Mouse (Mus musculus) heart, adult 2 months (tissue): ENCODE data around the gene Olfr1359. TPM values are rescaled to one million over a fixed set of nuclear protein-coding genes. Genes with fewer than 3 reads are reported as not detected.

Experiments
- DNase-seq, 2 experiments: peaks; one replicate each; pipeline ENCODE4 v3.0.0; 2021
- H3K27ac ChIP-seq: fragments of 200-600 bp; 2 replicates; pipeline ENCODE4 v1.8.1; 2022
- H3K27me3 ChIP-seq: fragments of 200-500 bp; 2 replicates; pipeline ENCODE4 v1.6.1; 2012; ENCODE audit warnings: mild to moderate bottlenecking, low read length, inconsistent platforms, mixed read lengths; ENCODE audit not compliant: control insufficient read depth, insufficient read depth
- H3K36me3 ChIP-seq: fragments of 200-500 bp; 2 replicates; pipeline ENCODE4 v1.6.1; 2012; ENCODE audit warnings: low read length, inconsistent platforms; ENCODE audit not compliant: control insufficient read depth, insufficient read depth
- H3K4me1 ChIP-seq: fragments of 200-500 bp; 2 replicates; pipeline ENCODE4 v1.6.1; 2011; ENCODE audit warnings: low read length; ENCODE audit not compliant: control insufficient read depth, insufficient read depth
- H3K4me3 ChIP-seq: fragments of 200-600 bp; 2 replicates; pipeline ENCODE4 v1.8.1; 2022
- H3K79me2 ChIP-seq: fragments of 200-500 bp; replicated peaks from 2 replicates; pipeline ENCODE4 v1.6.1; 2012; ENCODE audit warnings: mild to moderate bottlenecking, inconsistent platforms, low read length, moderate library complexity, mixed read lengths; ENCODE audit not compliant: control insufficient read depth, insufficient read depth
- H3K9ac ChIP-seq: fragments of 200-500 bp; 2 replicates; pipeline ENCODE4 v1.6.1; 2012; ENCODE audit warnings: low read depth, mild to moderate bottlenecking, control low read depth, inconsistent platforms, low read length, mixed read lengths
- CTCF ChIP-seq: fragments of 200-600 bp; IDR thresholded peaks from 2 replicates; pipeline ENCODE4 v1.8.1; 2022; ENCODE audit warnings: antibody characterized with exemption, mild to moderate bottlenecking, moderate library complexity
- EP300 ChIP-seq: fragments of 200-500 bp; IDR thresholded peaks from 2 replicates; pipeline ENCODE4 v1.6.1; 2011; ENCODE audit warnings: low read depth, low read length, control low read depth; ENCODE audit not compliant: insufficient read depth
- POLR2A ChIP-seq: fragments of 200-500 bp; IDR thresholded peaks from 2 replicates; pipeline ENCODE4 v1.6.1; 2011; ENCODE audit warnings: mild to moderate bottlenecking, low read depth, low read length, control low read depth; ENCODE audit not compliant: insufficient read depth
- WGBS: fragments of 180-500 bp; shearing (Covaris S2); methylation state at CpG from one replicate; pipeline ENCODE4 v1.1.7; 2018; 5-methylcytosine and 5-hydroxymethylcytosine counted together
- intact Hi-C: fragments of 180-260 bp; cut with DNase I; formaldehyde crosslinking; loops from one replicate; pipeline ENCODE4 v1.15.1; 2025
- polyA plus RNA-seq: library from polyadenylated mRNA; depleted of rRNA; stranded (reverse); fragments of >200 nt; gene quantifications from 2 replicates; pipeline ENCODE4 v1.2.3, GENCODE M21; 2012
- total RNA-seq, 2 experiments: library from RNA; stranded (reverse); gene quantifications; 2 replicates each; pipeline ENCODE4 v1.2.3; 2021

The Olfr1359 gene
- total and polyA plus RNA-seq, 3 experiments, result not detected

DNA sequence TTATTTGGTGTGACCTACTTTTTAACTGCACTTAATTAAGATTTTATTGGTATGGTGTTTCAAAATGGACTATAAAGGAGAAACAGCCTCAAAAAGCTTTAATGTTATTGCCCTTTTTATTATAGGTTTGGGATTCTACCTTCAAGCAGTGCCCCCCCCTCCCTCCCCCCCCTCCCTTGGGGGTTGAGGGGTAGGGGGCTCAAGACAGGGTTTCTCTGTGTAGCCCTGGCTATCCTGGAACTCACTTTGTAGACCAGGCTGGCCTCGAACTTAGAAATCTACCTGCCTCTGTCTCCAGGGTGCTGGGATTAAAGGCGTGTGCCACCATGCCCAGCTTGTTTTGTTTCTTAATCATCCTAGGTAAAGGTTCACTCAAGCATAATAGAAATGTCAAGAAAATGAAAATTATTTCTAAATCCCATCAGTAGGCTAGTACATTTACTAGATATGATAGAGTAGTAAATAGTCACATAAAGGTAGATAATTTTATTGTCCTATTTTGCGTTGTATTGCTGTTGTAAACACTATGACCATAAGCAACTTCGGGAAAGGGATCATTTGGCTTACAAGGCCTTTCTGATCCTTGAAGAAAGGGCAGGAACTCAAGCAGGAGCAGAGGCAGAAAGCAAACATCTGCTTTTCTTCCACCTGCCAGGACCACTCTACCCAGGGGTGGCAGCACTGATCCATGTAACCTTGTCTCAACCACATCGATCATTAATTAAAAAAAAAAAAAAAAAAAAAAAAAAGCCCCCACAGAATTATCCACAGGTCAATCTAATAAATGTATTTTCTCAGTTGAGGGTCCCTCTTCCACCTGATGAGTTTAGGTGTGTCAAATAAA, 25.3 kb downstream of the Olfr1359 start:
- 56% methylated on average over 5 of the region's 5 CpGs for WGBS
- Histone ChIP-seq H3K4me3 (no peak overlapping the region), H3K79me2 (no peaks in the 10 kb centered on the region), H3K36me3 (peaks cover under 1% of the 10 kb centered on the region; the same call in 1 of the 2 replicates), H3K4me1 (peaks cover 2% of the 10 kb centered on the region), H3K27me3 (no peaks in the 10 kb centered on the region), H3K27ac (no peak overlapping the region), H3K9ac (no peak overlapping the region)
- intact Hi-C loops, result no loop called here
- DNase-seq, result no peak
- no peak for TF ChIP-seq EP300
- no peak for TF ChIP-seq POLR2A

DNA sequence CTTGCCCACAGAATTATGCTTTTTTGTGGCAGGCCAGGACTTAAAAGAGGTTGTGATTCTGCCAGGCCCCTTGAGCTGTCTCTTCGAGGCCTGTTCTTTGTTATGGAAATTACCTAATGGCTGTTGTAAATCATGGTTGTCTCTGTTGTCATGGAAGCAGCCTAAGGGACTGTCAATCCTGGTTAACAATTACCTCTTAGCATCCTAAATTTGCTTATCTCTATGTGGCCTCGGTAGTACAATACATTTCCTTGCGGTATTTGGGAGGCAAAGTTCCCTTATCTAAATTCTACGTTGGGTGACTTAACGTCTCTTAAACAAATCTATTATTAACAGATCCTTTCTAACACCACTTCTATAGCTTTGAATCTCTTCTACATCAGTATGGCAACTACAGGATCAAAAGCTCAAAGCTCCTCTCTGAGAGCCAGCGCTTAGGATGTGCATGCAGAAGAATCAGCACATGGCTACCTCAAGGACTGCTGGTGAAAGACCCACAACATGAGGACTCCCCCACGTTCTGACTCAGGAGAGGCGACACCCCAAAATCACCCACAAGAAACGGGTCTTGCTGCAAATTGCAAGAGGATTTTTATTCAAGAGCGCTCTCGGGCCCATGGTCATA, 30.1 kb downstream of the Olfr1359 start:
- H3K4me3 ChIP-seq, result no peak overlapping the region
- H3K36me3 ChIP-seq, result no peaks in the 10 kb centered on the region
- no peaks in the 10 kb centered on the region for H3K27me3 ChIP-seq
- H3K4me1 ChIP-seq, result no peaks in the 10 kb centered on the region
- intact Hi-C loops, result no loop called here
- H3K27ac ChIP-seq, result no peak overlapping the region
- no peaks in the 10 kb centered on the region for H3K79me2 ChIP-seq
- TF ChIP-seq POLR2A, result no peak
- no peak for TF ChIP-seq CTCF
- TF ChIP-seq EP300, result no peak
- H3K9ac ChIP-seq, result no peak overlapping the region
- WGBS, result 63% methylated on average over 11 of the region's 11 CpGs
- no peak for DNase-seq

GRCm38 (mm10) chr13:21729544-21729943, 31.6 kb downstream of the Olfr1359 start:
- intact Hi-C loops, result no loop called here
- H3K27me3 ChIP-seq, result no peaks in the 10 kb centered on the region
- H3K9ac ChIP-seq, result no peak overlapping the region
- TF ChIP-seq CTCF (no peak), POLR2A (no peak)
- no peak overlapping the region for H3K4me3 ChIP-seq
- no peak for DNase-seq
- peaks cover 2% of the 10 kb centered on the region for H3K4me1 ChIP-seq
- 58% methylated on average over 1 of the region's 1 CpGs for WGBS
- no peaks in the 10 kb centered on the region for H3K36me3 ChIP-seq
- no peaks in the 10 kb centered on the region for H3K79me2 ChIP-seq
- H3K27ac ChIP-seq, result no peak overlapping the region

GRCm38 (mm10) chr13:21733466-21733865, 35.6 kb downstream of the Olfr1359 start:
- H3K27me3 ChIP-seq, result no peaks in the 10 kb centered on the region
- H3K79me2 ChIP-seq, result no peaks in the 10 kb centered on the region
- TF ChIP-seq POLR2A (no peak), EP300 (no peak), CTCF (no peak)
- no peak for DNase-seq
- H3K9ac ChIP-seq, result no peak overlapping the region
- intact Hi-C loops, result no loop called here
- no peaks in the 10 kb centered on the region for H3K36me3 ChIP-seq
- WGBS, result 82% methylated on average over 5 of the region's 5 CpGs
- no peak overlapping the region for H3K27ac ChIP-seq
- H3K4me3 ChIP-seq, result no peak overlapping the region
- H3K4me1 ChIP-seq, result peaks cover 2% of the 10 kb centered on the region

DNA sequence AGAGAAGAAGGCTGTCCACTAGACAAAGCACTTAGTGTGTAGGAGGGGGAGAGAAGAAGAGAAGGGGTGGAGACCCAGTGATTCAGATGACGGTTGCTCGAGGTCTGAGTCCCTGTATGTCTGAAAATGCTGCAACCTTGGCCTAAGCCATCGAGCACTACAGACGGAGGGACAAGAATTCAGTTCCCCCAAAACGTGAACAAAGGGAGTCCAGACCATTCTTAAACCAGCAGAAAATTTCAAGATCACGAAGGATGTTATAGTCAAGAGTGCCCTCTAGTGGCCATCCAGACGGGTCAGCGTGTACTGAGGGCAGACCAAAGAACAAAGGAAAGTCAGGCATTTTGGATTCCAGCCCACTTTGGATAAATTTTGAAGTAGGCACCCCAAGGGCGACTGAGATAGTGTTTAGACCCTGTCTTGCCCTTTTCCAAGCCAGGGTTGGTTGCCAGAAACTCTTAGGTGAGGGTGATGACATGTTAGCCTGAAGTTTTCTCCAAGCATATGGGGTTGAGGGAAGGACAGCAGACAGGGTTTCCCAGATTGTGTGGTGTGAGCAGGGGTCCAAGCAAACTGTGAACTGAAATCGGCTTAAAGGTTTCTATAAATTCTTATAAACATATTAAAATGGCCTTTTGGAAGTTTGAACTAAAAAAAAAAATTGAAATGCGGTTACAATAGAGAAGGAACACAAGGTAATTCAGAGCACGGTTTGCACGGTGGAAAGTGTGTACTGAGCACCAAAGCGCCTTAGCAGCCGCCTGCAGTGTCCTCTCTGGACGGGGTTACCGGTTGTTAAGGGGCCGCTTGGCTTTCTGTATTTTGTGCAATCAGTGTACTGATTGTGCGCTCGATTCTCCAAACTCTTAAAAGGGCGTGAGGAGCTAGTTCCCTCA, 36.3 kb downstream of the Olfr1359 start:
- Histone ChIP-seq H3K27me3 (no peaks in the 10 kb centered on the region), H3K27ac (peak overlapping the region; percentile 67), H3K4me3 (peak overlapping the region; percentile 40), H3K4me1 (peaks cover 2% of the 10 kb centered on the region), H3K9ac (peak overlapping the region; percentile 37; the same call in 1 of the 2 replicates), H3K36me3 (no peaks in the 10 kb centered on the region), H3K79me2 (no peaks in the 10 kb centered on the region)
- intact Hi-C loops, result loop anchor here (1.0 to 2.0 kb wide), 3 partner anchors 17 to 23 kb away; partner anchors contain the start of gene Hist1h4k
- DNase-seq, result peak; percentile 62 to 70
- under 1% methylated on average over 21 of the region's 21 CpGs for WGBS
- TF ChIP-seq POLR2A, result no peak
- peak; percentile 91 for TF ChIP-seq CTCF
- TF ChIP-seq EP300, result 0 out of 2 replicates have a peak, but pooled peaks have one; percentile 70
